Mouse (Mus musculus) ES-E14 (cell line): ENCODE measurements at regions not wholly inside any gene's neighbourhood (a gene's known extent, or its start where the extent isn't known, plus 50 kb on each side); places are given as distances from the start of the nearest gene placed in this dataset.

Source experiments
- DNase-seq: peaks from one replicate; pipeline ENCODE4 v3.0.0-alpha.2; 2013; ENCODE audit warnings: low read depth, low spot score
- H3K27ac ChIP-seq: 2 replicates; pipeline ENCODE4 v1.5.1; 2012; ENCODE audit warnings: low read depth, mild to moderate bottlenecking, low read length, moderate library complexity, mixed read lengths; ENCODE audit not compliant: poor library complexity, insufficient read depth, severe bottlenecking
- H3K36me3 ChIP-seq: 2 replicates; pipeline ENCODE4 v1.6.1; 2012; ENCODE audit warnings: mild to moderate bottlenecking, low read length, moderate library complexity, mixed read lengths; ENCODE audit not compliant: control insufficient read depth, poor library complexity, insufficient read depth, severe bottlenecking
- H3K4me1 ChIP-seq, 2 experiments: fragments of 150-350 bp in 1 of 2; sonication (generic) in 1 of 2; 2 replicates each; pipeline ENCODE4 v1.6.1; 2012; ENCODE audit warnings: low read length in 2 of 2, mild to moderate bottlenecking in 1 of 2, mixed read lengths in 1 of 2; ENCODE audit not compliant: control insufficient read depth in 2 of 2, insufficient read depth in 2 of 2, poor library complexity in 1 of 2
- H3K4me3 ChIP-seq, 2 experiments: fragments of 150-350 bp in 1 of 2; sonication (generic) in 1 of 2; 2 replicates each; pipeline ENCODE4 v1.5.1; 2012; ENCODE audit warnings: low read length in 2 of 2, low read depth in 1 of 2, mild to moderate bottlenecking in 1 of 2, mixed read lengths in 1 of 2; ENCODE audit not compliant: insufficient read depth in 1 of 2, poor library complexity in 1 of 2, severe bottlenecking in 1 of 2
- H3K9ac ChIP-seq: 2 replicates; pipeline ENCODE4 v1.6.1; 2012; ENCODE audit warnings: low read depth, mild to moderate bottlenecking, low read length, mixed read lengths; ENCODE audit not compliant: poor library complexity, insufficient read depth, severe bottlenecking
- H3K9me3 ChIP-seq: fragments of 150-350 bp; sonication (generic); 2 replicates; pipeline ENCODE4 v1.6.1; 2012; ENCODE audit warnings: low read depth, mild to moderate bottlenecking, low read length; ENCODE audit not compliant: control insufficient read depth, insufficient read depth
- CHD2 ChIP-seq: IDR thresholded peaks from 2 replicates; pipeline ENCODE4 v1.6.1; 2014; ENCODE audit warnings: mild to moderate bottlenecking, low read depth, low read length, inconsistent platforms
- HCFC1 ChIP-seq: IDR thresholded peaks from 2 replicates; pipeline ENCODE4 v1.6.1; 2012; ENCODE audit warnings: low read length, inconsistent platforms, borderline replicate concordance; ENCODE audit not compliant: insufficient read depth
- MAFK ChIP-seq: IDR thresholded peaks from 2 replicates; pipeline ENCODE4 v1.6.1; 2014; ENCODE audit warnings: mild to moderate bottlenecking, low read depth, low read length, inconsistent platforms; ENCODE audit not compliant: insufficient read depth
- ZC3H11A ChIP-seq: IDR thresholded peaks from 2 replicates; pipeline ENCODE4 v1.6.1; 2012; ENCODE audit warnings: low read depth, mild to moderate bottlenecking, inconsistent platforms, low read length, borderline replicate concordance
- ZNF384 ChIP-seq: IDR thresholded peaks from 2 replicates; pipeline ENCODE4 v1.6.1; 2012; ENCODE audit warnings: low read depth, low read length, inconsistent platforms
- in situ Hi-C, 2 experiments: fragments of 600-800 bp; cut with MboI; formaldehyde crosslinking; loops; one replicate each; pipeline ENCODE4 v1.15.1; 2025; ENCODE audit warnings: low sequenced_read_pairs in 2 of 2, inconsistent platforms in 1 of 2; ENCODE audit not compliant: unreplicated experiment in 2 of 2

DNA sequence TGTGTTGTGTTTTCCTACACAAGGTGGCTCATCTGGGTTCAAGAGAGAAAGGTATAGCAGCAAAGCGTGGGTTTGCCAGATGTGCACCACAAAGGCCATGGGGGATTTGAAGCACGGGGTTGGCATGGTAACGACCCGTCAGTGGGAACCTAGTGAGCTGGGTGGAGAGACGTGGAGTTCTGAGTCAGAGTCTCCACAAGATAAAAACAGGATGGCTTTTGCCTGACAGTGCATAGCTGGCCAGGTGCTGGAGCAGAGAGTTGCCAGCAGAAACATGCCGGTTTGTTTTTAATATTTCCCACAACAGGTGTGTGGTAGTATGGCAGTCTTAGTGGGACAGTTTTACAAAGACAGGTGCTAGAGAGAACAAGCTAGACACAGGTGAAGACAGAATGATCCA is 375.4 kb downstream of the Adamts20 start:
- in situ Hi-C loops, result no loop called here
- Histone ChIP-seq H3K4me1 (no peaks in the 10 kb centered on the region), H3K36me3 (no peaks in the 10 kb centered on the region), H3K4me3 (no peak overlapping the region), H3K9ac (no peak overlapping the region), H3K27ac (no peak overlapping the region), H3K9me3 (no peaks in the 10 kb centered on the region)
- no peak for TF ChIP-seq ZC3H11A
- no peak for TF ChIP-seq MAFK
- TF ChIP-seq HCFC1, result no peak
- TF ChIP-seq ZNF384, result no peak
- TF ChIP-seq CHD2, result no peak
- DNase-seq, result no peak

DNA sequence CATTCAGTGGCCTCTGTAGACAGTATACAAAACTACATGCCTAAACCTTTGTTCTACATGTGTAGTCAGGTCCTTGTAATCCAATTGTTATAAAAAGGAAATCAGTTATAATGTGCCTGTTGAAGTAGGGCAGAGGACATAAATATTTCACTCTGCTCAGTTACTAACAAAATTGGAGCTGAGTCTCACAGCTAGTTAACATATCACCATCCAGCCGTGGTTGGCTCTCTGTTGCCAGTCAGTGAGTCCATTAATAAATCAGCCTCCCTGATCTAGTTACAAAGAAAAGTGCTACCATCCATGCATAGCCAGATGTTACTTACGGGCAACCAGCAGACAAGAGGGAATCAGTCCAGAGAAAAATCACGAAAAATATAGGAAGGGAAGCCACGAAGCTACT is 382.8 kb downstream of the Adamts20 start:
- Histone ChIP-seq H3K9ac (no peak overlapping the region), H3K4me3 (no peak overlapping the region), H3K4me1 (no peaks in the 10 kb centered on the region), H3K9me3 (no peaks in the 10 kb centered on the region), H3K27ac (no peak overlapping the region), H3K36me3 (no peaks in the 10 kb centered on the region)
- TF ChIP-seq MAFK (no peak), ZNF384 (no peak), CHD2 (no peak), ZC3H11A (no peak), HCFC1 (no peak)
- in situ Hi-C loops, result no loop called here
- DNase-seq, result no peak

DNA sequence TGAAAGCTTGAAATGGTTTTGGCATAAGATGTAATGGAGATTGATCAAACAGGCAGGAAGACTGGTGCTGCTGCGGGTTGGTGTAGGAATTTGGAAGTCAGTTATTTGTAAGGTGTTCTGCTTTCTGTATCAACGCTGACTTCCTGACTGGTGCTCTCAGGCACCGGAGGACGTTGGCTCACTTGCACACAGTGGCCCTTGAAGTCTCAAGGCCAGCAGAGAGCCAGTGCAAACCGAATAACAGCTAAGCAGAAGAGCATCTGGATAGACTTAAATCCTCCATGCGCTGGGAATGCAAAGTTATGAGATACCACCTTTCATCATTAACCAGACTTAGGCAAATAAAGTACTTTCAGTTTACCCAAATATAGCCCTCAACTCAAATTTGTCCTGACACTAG is 388.2 kb downstream of the Adamts20 start:
- in situ Hi-C loops, result no loop called here
- no peaks in the 10 kb centered on the region for H3K9me3 ChIP-seq
- no peak overlapping the region for H3K27ac ChIP-seq
- DNase-seq, result no peak
- H3K4me1 ChIP-seq, result no peaks in the 10 kb centered on the region
- H3K9ac ChIP-seq, result no peak overlapping the region
- no peaks in the 10 kb centered on the region for H3K36me3 ChIP-seq
- no peak overlapping the region for H3K4me3 ChIP-seq
- TF ChIP-seq MAFK (no peak), ZNF384 (no peak), ZC3H11A (no peak), CHD2 (no peak), HCFC1 (no peak)

DNA sequence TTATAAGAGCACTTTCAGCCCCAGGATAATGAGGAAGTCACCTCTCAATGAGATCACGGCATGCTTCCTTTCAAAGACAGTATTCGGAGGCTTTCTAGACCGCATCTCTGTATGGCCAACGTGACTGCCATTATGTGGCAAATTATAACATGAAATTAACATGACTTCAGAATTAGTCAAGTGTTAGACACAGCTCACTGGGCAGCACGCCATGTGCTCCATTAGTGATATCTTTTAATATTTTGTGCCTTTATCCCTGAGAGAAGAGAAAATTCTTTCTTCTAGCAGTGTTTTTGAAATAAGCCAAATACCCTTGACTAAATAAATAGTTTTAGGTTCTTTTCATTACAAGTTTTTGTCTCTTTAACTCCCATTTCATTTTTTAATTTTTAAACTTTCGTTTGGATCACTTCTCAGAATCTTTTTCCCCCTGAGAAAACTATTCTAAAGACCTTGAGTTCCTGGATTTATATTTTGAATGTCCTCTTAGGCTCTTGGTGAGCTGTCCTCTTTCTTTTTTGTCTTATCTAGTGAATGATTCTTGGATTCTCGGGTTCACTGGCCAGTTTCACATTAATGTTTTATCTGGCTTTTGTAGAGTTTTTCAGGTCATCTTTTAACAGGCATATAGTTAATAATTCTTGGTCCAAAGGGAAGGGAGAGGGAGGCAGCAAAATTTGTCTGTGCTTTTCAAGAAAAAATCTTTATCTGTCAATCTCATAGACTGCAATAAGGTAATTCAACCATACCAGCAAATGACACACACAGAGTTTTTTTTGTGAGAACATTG is 390.9 kb downstream of the Adamts20 start:
- Histone ChIP-seq H3K27ac (no peak overlapping the region), H3K9me3 (no peaks in the 10 kb centered on the region), H3K4me1 (no peaks in the 10 kb centered on the region), H3K9ac (no peak overlapping the region), H3K36me3 (no peaks in the 10 kb centered on the region), H3K4me3 (no peak overlapping the region)
- TF ChIP-seq ZC3H11A, result no peak
- no peak for TF ChIP-seq CHD2
- TF ChIP-seq MAFK, result no peak
- no peak for TF ChIP-seq HCFC1
- no peak for TF ChIP-seq ZNF384
- in situ Hi-C loops, result no loop called here
- no peak for DNase-seq

DNA sequence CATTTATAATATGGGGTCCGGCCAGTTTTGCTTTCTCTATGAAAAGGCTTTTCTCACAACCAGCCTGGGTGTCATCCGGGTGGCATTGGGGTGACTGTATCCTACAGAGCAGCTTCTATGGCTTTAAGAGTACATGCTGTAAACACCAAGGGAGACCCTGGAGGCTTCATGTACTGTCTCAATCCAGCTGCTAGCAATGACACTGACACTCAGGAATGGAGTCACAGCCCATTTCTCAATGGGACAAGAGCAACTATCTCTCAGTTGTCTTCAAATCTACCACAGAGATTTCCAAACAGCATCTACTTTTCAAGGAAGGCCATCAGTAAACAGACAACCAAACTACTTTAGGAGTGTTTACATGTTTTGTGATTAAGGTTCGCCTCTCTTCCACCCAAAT is 397.5 kb downstream of the Adamts20 start:
- Histone ChIP-seq H3K36me3 (no peaks in the 10 kb centered on the region), H3K9ac (no peak overlapping the region), H3K9me3 (no peaks in the 10 kb centered on the region), H3K4me1 (no peaks in the 10 kb centered on the region), H3K27ac (no peak overlapping the region), H3K4me3 (no peak overlapping the region)
- in situ Hi-C loops, result no loop called here
- TF ChIP-seq ZNF384 (no peak), MAFK (no peak), CHD2 (no peak), ZC3H11A (no peak), HCFC1 (no peak)
- DNase-seq, result no peak
